Mouse (Mus musculus) bone marrow macrophage, adult 2 months (primary cell): Measurements from ENCODE around the gene Hc.

Source experiments
- CTCF ChIP-seq: IDR thresholded peaks from 2 replicates; pipeline ENCODE4 v1.5.1; 2012; ENCODE audit warnings: low read depth, mild to moderate bottlenecking, low read length, moderate library complexity
- POLR2A ChIP-seq: IDR thresholded peaks from 2 replicates; pipeline ENCODE4 v1.6.1; 2012; ENCODE audit warnings: mild to moderate bottlenecking, low read depth, low read length, borderline replicate concordance

GRCm38 (mm10) chr2:34989749-34990148 lies 71.5 kb downstream of the Hc start:
- TF ChIP-seq CTCF = no peak
- TF ChIP-seq POLR2A = no peak
